Mouse (Mus musculus) urinary bladder, postnatal 36 days (tissue): ENCODE results near the gene Cers1.

Source experiments
- DNase-seq, 2 experiments: peaks; one replicate each; pipeline ENCODE4 v3.0.0; 2022; ENCODE audit warnings: low spot score in 2 of 2, mixed read lengths in 1 of 2

The Cers1 gene

GRCm38 (mm10) chr8:70315624-70316510 lies at the start of gene Cers1:
Gene Cers1 (plus strand): TSS chr8:70315775.
- DNase-seq = peak in 1 of 2 experiments; percentile 9

GRCm38 (mm10) chr8:70267674-70268073 lies 47.9 kb upstream of the Cers1 start:
- DNase-seq = no peak

DNA sequence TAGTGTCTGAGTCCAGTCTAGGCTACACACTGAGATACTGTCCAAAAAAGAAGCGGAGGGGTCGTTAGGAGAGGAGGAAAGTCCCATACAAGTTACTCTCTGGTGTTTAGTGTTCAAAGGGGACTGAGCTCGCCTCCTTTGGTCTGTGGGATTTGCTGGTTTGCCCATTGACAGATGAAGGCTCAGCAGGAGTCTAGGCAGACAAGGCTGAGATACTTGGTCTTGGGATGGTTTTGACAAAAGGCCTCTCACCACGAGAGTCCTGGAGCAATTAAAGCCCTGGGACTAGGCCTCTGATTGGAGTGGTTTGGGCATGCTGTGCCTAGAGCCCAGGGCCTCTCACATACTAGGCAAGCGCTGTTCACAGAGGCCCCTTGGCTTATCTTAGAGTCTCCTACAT lies 47.3 kb upstream of the Cers1 start:
- DNase-seq = no peak

GRCm38 (mm10) chr8:70268799-70269565 lies 46.6 kb upstream of the Cers1 start:
- no peak for DNase-seq

DNA sequence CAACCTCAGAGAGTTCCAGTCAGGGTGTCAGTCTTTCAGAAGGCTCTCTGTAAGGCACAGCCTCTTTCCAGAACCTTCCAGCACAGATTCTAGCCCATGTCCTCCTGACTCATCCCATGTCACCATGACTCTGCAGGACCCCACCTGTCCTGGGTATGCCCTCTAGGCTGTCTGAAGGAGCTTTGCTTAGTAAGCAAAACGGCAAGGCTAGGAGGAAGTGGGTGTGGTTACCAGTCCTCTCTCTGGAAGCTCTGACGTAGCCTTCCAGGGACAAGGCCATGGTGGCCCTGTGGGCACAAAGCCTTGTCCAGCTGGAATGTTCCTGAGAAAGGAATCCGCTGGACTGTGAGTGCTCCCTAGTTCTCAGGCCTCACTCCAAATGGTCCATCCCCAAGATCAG lies 42.6 kb upstream of the Cers1 start:
- no peak for DNase-seq

- DNase-seq = no peak
Measured at GRCm38 (mm10) chr8:70274350-70274749, 41.2 kb upstream of the Cers1 start.

GRCm38 (mm10) chr8:70276476-70276875 lies 39.1 kb upstream of the Cers1 start:
- DNase-seq = no peak

GRCm38 (mm10) chr8:70278175-70278574 lies 37.4 kb upstream of the Cers1 start:
- DNase-seq = no peak

GRCm38 (mm10) chr8:70279266-70279665 lies 36.3 kb upstream of the Cers1 start:
- DNase-seq = no peak

GRCm38 (mm10) chr8:70281001-70281400 lies 34.6 kb upstream of the Cers1 start:
- no peak for DNase-seq

DNA sequence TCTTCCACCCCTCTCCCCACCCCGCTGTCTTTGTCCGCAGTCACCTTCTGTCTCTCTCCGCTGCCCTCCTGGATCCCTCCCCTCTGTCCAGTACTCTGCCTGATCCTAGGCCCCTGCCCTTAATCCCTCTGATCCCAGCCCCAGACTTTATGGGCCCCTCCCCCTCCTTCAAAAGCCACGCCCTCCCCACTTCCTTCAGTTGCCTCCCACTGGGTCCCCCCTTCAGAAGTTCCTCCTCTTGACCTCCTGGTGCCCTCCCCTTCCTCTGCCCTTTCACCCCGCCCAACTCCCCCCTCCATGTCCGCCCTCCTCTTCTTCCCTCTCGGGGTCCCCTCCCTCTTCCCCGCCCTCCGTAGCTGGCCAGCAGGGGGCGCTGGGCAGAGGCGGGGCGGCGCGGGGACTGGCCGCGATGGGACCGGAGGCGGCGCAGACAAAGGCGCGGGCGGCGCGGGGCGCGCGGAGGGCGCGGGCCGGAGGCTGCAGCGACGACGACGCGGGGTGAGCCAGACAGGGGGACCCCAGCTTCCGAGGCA lies 32.9 kb upstream of the Cers1 start, which contains the start of gene Homer3:
Gene Homer3 (plus strand): TSS at position 225 of the 533 bp plus-strand sequence.
- peak; percentile 83 to 90 for DNase-seq

DNA sequence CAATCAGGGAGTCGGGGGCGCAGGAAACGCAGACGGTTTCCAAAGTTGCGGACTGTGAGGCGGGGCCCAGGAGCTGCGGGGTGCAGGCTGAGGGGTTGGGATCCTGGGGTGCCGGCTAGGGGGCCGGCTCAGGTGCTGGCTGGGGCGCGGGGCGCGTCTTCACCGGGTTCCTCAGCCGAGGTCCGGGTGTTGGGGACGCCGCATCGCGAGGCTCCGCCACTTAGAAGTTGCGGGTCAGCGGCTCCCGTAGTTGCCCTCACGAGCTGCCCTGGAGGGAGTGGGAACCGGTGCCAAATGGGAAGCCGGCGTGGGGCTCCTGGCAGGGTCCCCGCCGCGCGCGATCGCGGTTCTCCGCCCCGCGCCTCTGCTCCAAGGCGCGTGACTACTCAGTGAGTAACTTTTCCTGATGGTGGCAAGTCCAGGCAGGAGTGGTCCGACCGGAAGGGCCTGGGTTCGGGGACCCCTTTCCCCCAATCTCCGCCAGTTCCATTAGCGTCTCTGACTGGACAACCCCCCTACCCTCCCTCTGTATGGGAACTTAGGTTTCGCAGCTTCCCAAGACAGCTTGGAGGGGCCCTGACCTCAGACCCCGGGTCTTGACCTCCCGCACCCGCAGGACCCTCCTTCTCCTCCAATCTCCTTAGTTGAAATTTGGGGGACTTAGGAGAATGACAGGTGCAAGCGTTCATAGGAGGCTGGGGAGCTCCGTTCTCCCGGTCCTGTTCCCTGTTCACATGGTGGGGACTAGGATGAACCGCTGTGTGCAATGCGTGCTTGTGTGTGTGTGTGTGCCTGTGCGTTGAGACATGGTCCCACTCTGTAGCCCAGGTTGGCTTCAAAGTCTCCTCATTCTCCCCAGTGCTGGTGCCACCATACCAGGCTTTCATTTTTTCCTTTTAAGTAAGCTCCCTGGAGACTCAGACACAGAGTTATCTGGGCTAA lies 32.2 kb upstream of the Cers1 start:
- peak; percentile 49 to 55 for DNase-seq

- no peak for DNase-seq
Measured at GRCm38 (mm10) chr8:70284421-70284820, 31.2 kb upstream of the Cers1 start.

DNA sequence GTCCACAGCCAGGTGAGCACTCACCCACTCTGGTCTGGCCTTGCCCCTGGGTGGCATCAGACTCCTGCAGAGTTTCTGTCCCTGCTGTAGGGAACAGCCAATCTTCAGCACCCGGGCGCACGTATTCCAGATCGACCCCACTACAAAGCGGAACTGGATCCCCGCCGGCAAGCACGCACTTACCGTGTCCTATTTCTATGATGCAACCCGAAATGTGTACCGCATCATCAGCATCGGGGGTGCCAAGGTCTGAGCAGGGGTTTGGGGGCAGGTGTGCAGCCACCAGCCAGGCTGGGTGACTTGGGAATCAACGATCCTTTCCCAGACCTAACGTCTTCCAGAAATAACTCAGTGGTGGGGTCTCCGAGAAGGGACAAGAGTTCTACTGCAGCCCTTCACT lies 30.3 kb upstream of the Cers1 start:
- no peak for DNase-seq

- no peak for DNase-seq
Measured at GRCm38 (mm10) chr8:70286737-70287136, 28.8 kb upstream of the Cers1 start.

DNA sequence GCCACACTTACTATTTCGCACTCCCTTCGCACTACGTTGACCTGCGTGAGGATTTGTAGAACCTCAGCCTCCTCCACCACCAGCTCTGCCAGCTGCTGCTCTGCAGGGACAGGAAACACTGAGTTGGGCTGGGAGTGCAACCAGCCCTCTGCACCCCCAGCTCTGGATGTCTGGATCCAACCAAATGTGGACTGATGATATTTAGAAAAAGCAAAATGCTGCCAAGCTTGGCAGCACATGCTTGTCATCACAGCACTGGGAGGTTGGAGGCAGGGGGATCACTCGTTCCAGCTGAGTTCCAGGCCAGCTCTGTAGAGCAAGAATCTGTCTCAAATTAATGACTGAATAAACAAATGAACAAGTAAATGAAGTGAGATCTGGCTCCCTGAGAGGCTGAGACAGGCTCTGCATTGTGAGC lies 21.6 kb upstream of the Cers1 start:
- DNase-seq = no peak

DNA sequence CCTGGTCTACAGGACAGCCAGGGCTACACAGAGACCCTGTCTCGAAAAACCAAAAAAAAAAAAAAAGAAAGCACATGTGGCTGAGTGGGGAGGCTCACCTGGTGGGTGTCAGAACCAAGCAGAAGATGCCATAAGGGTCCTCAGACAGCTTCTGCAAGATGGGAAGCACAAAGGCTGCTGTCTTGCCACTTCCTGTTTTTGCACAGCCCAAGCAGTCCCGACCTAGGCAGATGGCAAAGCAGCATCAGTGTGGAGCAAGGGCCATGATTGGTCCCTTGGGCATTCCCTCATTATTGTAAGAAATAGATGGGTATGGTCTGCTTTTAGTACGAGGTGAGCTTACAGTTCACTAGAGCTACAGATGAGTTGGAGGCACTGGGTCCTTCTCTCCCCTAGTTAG lies 14.7 kb upstream of the Cers1 start:
- DNase-seq = no peak

- DNase-seq = peak; percentile 90 to 92
Measured at GRCm38 (mm10) chr8:70302358-70302890, 13.2 kb upstream of the Cers1 start, which contains the start of the genes Ddx49 and Cope. Gene Ddx49 (minus strand): TSS chr8:70302489. Gene Cope (plus strand): TSS chr8:70302518.

DNA sequence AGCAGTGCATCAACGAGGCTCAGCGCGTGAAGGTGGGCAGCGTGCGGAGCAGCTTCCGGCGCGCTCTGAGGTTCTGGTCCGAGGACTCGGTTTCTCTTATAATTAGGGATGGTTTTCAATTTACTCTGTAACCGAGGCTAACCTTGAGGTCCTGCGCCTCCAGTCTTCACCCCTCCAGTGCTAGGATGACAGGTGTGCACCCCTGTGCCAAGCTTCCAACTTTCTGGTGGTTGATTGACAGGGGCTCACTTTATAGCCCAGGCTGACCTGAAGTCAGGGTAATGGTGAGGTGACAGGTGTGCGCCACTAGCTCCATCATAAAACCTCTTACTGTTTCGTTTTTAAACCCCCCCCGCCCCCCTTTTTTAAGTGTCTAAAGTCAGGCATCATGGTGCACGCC lies 12.7 kb upstream of the Cers1 start:
- no peak for DNase-seq

DNA sequence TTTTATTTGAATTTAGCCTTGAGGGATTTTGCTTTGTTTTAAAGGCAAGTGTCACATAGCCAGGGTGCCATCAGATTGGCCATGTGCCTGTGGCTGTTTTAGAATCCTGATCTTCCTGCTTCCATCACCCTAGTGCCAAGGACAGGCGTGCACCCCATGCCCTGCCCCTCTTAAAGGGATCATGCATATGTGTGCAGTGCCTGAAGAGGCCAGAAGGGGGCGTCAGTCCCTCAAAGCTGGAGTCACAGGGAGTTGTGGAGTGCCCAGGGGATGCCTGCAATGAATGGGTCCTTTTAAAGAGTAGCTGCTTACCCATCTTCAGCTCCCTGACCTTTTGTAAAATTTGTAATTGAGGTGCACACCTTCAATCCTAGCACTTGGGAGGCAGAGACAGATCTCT lies 6.3 kb upstream of the Cers1 start:
- no peak for DNase-seq

- DNase-seq = peak in 1 of 2 experiments; percentile 50
Measured at GRCm38 (mm10) chr8:70313399-70313798, 2.2 kb upstream of the Cers1 start.
